Mouse (Mus musculus) lung, adult 2 months (tissue): ENCODE measurements around the gene Cfap45.

ENCODE experiments used
- CTCF ChIP-seq: fragments of 200-500 bp; IDR thresholded peaks from 2 replicates; pipeline ENCODE4 v1.5.1; 2011; ENCODE audit warnings: mild to moderate bottlenecking, low read length, control low read depth; ENCODE audit not compliant: insufficient read depth
- POLR2A ChIP-seq: fragments of 200-500 bp; IDR thresholded peaks from 2 replicates; pipeline ENCODE4 v1.6.1; 2011; ENCODE audit warnings: low read depth, mild to moderate bottlenecking, control low read depth, low read length, borderline replicate concordance; ENCODE audit errors: extremely low read depth

- TF ChIP-seq POLR2A: no peak
- TF ChIP-seq CTCF: no peak
Measured at GRCm38 (mm10) chr1:172486236-172486635, 34.4 kb upstream of the Cfap45 start.
